In the genomic region with DNA sequence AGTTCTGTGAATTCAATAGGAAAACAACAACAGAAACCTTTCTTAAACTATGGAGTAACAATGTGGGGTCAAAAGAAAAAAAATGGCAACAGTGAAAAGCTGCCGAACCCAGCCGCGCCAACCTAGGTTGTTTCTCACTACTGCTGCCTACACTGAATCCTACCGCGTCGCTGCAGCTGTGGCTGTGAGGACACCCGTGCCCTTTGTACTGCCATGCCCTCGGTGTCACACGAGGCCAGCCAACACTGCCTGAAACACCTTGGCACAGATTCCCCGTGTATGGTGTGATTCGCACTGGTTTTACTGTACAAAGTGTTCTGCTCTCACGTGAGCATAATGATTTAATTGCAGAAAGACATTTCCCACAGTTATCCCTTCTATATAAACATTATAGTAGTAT, we compare ENCODE assay signal across 8 mouse cellular contexts. TPM values are rescaled to one million over a fixed set of nuclear protein-coding genes. Genes with fewer than 3 reads are reported as not detected.
A peak's percentile ranks its signal among the peaks of the same experiment; 100 is the strongest.
DNase-seq lines count a peak whose midpoint lies in the region; ATAC-seq lines count a peak whose summit lies in the region.

No protein-coding gene starts in this region.

- H3K4me3 ChIP-seq in embryonic facial prominence, embryonic 10.5 days, result peak overlapping the region; percentile 82
- H3K4me3 ChIP-seq in heart, embryonic 13.5 days, result peak overlapping the region; percentile 98
- H3K4me3 ChIP-seq in stomach, embryonic 15.5 days (replicated peaks), result peak overlapping the region; percentile 85

- H3K4me1 ChIP-seq in embryonic facial prominence, embryonic 10.5 days, result peaks cover 24% of the 10 kb centered on the region
- peaks cover 21% of the 10 kb centered on the region for H3K4me1 ChIP-seq in heart, embryonic 13.5 days
- peaks cover 8% of the 10 kb centered on the region for H3K4me1 ChIP-seq in stomach, embryonic 15.5 days

- no peaks in the 10 kb centered on the region for H3K9me3 ChIP-seq in embryonic facial prominence, embryonic 10.5 days
- no peaks in the 10 kb centered on the region for H3K9me3 ChIP-seq in heart, embryonic 13.5 days
- no peaks in the 10 kb centered on the region for H3K9me3 ChIP-seq in stomach, embryonic 15.5 days

- peak overlapping the region; percentile 99 for H3K9ac ChIP-seq in heart, embryonic 13.5 days
- no peak overlapping the region for H3K9ac ChIP-seq in stomach, embryonic 15.5 days

- peak overlapping the region; percentile 79 for H3K4me2 ChIP-seq in heart, embryonic 13.5 days
- H3K4me2 ChIP-seq in stomach, embryonic 15.5 days, result peak overlapping the region; percentile 67

- no peak overlapping the region for H3K27ac ChIP-seq in embryonic facial prominence, embryonic 10.5 days (replicated peaks)
- peak overlapping the region; percentile 90 for H3K27ac ChIP-seq in heart, embryonic 13.5 days (replicated peaks)
- no peak overlapping the region for H3K27ac ChIP-seq in stomach, embryonic 15.5 days

- H3K36me3 ChIP-seq in embryonic facial prominence, embryonic 10.5 days (replicated peaks), result peaks cover 45% of the 10 kb centered on the region
- H3K36me3 ChIP-seq in heart, embryonic 13.5 days, result peaks cover 31% of the 10 kb centered on the region
- no peaks in the 10 kb centered on the region for H3K36me3 ChIP-seq in stomach, embryonic 15.5 days

- DNase-seq in CD4-positive, CD25-positive, alpha-beta regulatory T cell, adult 2 months (ENCODE audit: low read depth, low spot score), result peak; percentile 44
- peak; percentile 25 for DNase-seq in NIH3T3 (ENCODE audit: low read depth)
- DNase-seq in embryonic facial prominence, embryonic 10.5 days (ENCODE audit: low spot score), result peak; percentile 34
- peak; percentile 53 for DNase-seq in kidney, postnatal 10 days
- no peak for DNase-seq in urinary bladder, postnatal 14 days (ENCODE audit: low spot score)

- 23% methylated on average over 12 of the region's 12 CpGs for WGBS in embryonic facial prominence, embryonic 10.5 days
- WGBS in heart, embryonic 13.5 days, result 21% methylated on average over 12 of the region's 12 CpGs
- WGBS in stomach, embryonic 15.5 days, result 20% methylated on average over 12 of the region's 12 CpGs

- no peak for ATAC-seq in heart, embryonic 13.5 days (ENCODE audit: extremely low read depth, insufficient number of reproducible peaks, low FRiP score, low TSS enrichment)
- ATAC-seq in megakaryocyte, adult 5-6 weeks (ENCODE audit: poor library complexity, severe bottlenecking), result peak; percentile 22; the same call in 1 of the 2 replicates
- ATAC-seq in stomach, embryonic 15.5 days (ENCODE audit: insufficient read depth, low FRiP score, low read depth), result no peak

- no peaks in the 10 kb centered on the region for H3K27me3 ChIP-seq in embryonic facial prominence, embryonic 10.5 days (replicated peaks; ENCODE audit: low read depth, poor library complexity, severe bottlenecking)
- H3K27me3 ChIP-seq in heart, embryonic 13.5 days (replicated peaks), result no peaks in the 10 kb centered on the region
- H3K27me3 ChIP-seq in stomach, embryonic 15.5 days (replicated peaks), result no peaks in the 10 kb centered on the region

RNA-seq across cellular contexts. Expression of a gene that starts 0.9 kb away (rescaled TPM):
- 62.0 and 62.2 TPM in 2 replicates for polyA plus RNA-seq in embryonic facial prominence, embryonic 10.5 days (2016; fragmentation: Nextera tagmentation; extraction: Ambion mirVana)
- 106 and 116 TPM in 2 replicates for polyA plus RNA-seq in heart, embryonic 13.5 days (2015; fragmentation: Nextera tagmentation; extraction: Ambion mirVana)
- 27.6 and 28.5 TPM in 2 replicates for total RNA-seq in megakaryocyte, adult 5-6 weeks (2015)
- 21.7 and 34.4 TPM in 2 replicates for total RNA-seq in megakaryocyte, adult 5-6 weeks (2017)
- polyA plus RNA-seq in stomach, embryonic 15.5 days (2015; fragmentation: Nextera tagmentation; extraction: Ambion mirVana), result 42.9 and 49.3 TPM in 2 replicates

RNA-seq across cellular contexts. Expression of a gene that starts 43.2 kb away (rescaled TPM):
- polyA plus RNA-seq in embryonic facial prominence, embryonic 10.5 days (2016; fragmentation: Nextera tagmentation; extraction: Ambion mirVana), result 22.4 and 23.3 TPM in 2 replicates
- polyA plus RNA-seq in heart, embryonic 13.5 days (2015; fragmentation: Nextera tagmentation; extraction: Ambion mirVana), result 15.1 and 15.5 TPM in 2 replicates
- total RNA-seq in megakaryocyte, adult 5-6 weeks (2015), result 19.6 and 26.2 TPM in 2 replicates
- total RNA-seq in megakaryocyte, adult 5-6 weeks (2017), result 22.4 and 25.3 TPM in 2 replicates
- polyA plus RNA-seq in stomach, embryonic 15.5 days (2015; fragmentation: Nextera tagmentation; extraction: Ambion mirVana), result 19.3 and 22.5 TPM in 2 replicates

RNA-seq across cellular contexts. Expression of a gene that starts 43.3 kb away (rescaled TPM):
- polyA plus RNA-seq in embryonic facial prominence, embryonic 10.5 days (2016; fragmentation: Nextera tagmentation; extraction: Ambion mirVana), result 7.4 and 7.7 TPM in 2 replicates
- polyA plus RNA-seq in heart, embryonic 13.5 days (2015; fragmentation: Nextera tagmentation; extraction: Ambion mirVana), result 1.8 and 3.2 TPM in 2 replicates
- 0.48 TPM in 1 of 2 replicates, not detected in the other for total RNA-seq in megakaryocyte, adult 5-6 weeks (2015)
- total RNA-seq in megakaryocyte, adult 5-6 weeks (2017), result 0.40 TPM in 1 of 2 replicates, not detected in the other
- 2.4 and 3.7 TPM in 2 replicates for polyA plus RNA-seq in stomach, embryonic 15.5 days (2015; fragmentation: Nextera tagmentation; extraction: Ambion mirVana)

RNA-seq across cellular contexts. Expression of a gene that starts 56.7 kb away (rescaled TPM):
- 316 and 320 TPM in 2 replicates for polyA plus RNA-seq in embryonic facial prominence, embryonic 10.5 days (2016; fragmentation: Nextera tagmentation; extraction: Ambion mirVana)
- polyA plus RNA-seq in heart, embryonic 13.5 days (2015; fragmentation: Nextera tagmentation; extraction: Ambion mirVana), result 247 and 287 TPM in 2 replicates
- total RNA-seq in megakaryocyte, adult 5-6 weeks (2015), result 78.7 and 89.2 TPM in 2 replicates
- total RNA-seq in megakaryocyte, adult 5-6 weeks (2017), result 163 and 189 TPM in 2 replicates
- 243 and 275 TPM in 2 replicates for polyA plus RNA-seq in stomach, embryonic 15.5 days (2015; fragmentation: Nextera tagmentation; extraction: Ambion mirVana)

RNA-seq across cellular contexts. Expression of a gene that starts 56.8 kb away (rescaled TPM):
- polyA plus RNA-seq in embryonic facial prominence, embryonic 10.5 days (2016; fragmentation: Nextera tagmentation; extraction: Ambion mirVana), result 312 and 315 TPM in 2 replicates
- 568 and 646 TPM in 2 replicates for polyA plus RNA-seq in heart, embryonic 13.5 days (2015; fragmentation: Nextera tagmentation; extraction: Ambion mirVana)
- 165 and 185 TPM in 2 replicates for total RNA-seq in megakaryocyte, adult 5-6 weeks (2015)
- total RNA-seq in megakaryocyte, adult 5-6 weeks (2017), result 130 and 132 TPM in 2 replicates
- polyA plus RNA-seq in stomach, embryonic 15.5 days (2015; fragmentation: Nextera tagmentation; extraction: Ambion mirVana), result 362 and 375 TPM in 2 replicates
